8 mouse cellular contexts compared by ENCODE assay signal in the genomic region with DNA sequence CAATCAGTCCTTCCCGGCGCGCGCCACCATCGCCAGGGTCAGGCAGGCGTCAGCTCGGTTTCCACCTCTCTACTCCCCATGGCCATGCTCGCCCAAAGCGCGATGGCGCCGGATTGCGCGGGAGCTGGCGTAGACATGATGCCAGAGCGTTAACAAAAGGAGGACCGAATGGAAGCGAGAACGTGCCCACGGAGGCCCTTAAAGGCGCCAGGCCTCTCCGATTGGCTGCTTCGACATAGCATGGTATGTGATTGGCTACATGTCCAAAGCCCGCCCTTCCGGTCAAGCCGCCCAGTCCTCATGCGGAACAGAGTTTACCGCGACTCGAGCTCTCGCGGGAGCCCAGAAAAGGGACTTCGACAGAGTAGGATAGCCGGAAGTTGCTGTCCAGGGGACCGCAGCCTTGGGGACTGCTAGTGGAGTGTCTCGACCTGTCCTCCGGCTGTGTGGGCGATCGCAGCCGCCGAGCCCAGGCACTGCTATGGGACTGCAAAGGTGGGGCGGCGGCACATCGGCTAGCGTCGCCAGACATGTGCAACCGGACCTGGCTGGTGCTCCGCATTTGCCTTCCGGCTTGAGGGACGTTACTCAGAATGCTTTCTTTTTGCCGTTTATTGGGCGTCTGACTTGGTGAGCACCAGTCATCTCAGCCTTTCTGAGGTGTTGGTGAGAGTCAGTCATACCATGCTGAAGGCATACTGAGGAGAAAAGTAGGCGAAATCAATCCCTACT. TPM values are rescaled to one million over a fixed set of nuclear protein-coding genes. Genes with fewer than 3 reads are reported as not detected.
DNase-seq lines count a peak whose midpoint lies in the region; ATAC-seq and TF ChIP-seq lines count a peak whose summit lies in the region.

No protein-coding gene starts in this region.

- DNase-seq in 3T3-L1 (ENCODE audit: low read depth, low spot score) = peak; percentile 99
- DNase-seq in adrenal gland, postnatal 4 days (ENCODE audit: low spot score in 2 of 2) = peak; percentile 60 to 81
- DNase-seq in embryonic facial prominence, embryonic 14.5 days (ENCODE audit: low spot score) = peak; percentile 100
- DNase-seq in heart, adult 2 months = peak; percentile 91 to 95
- peak; percentile 94 to 95 for DNase-seq in kidney, adult 8-10 months
- DNase-seq in spleen, postnatal 10 days (ENCODE audit: low spot score in 2 of 2) = peak; percentile 80 to 91

- peak; percentile 100 for ATAC-seq in embryonic facial prominence, embryonic 14.5 days (ENCODE audit: low read depth)
- peak; percentile 99 for ATAC-seq in limb, embryonic 13.5 days (ENCODE audit: low FRiP score, low read depth)
- peak; percentile 99 for ATAC-seq in midbrain, embryonic 16.5 days

- TF ChIP-seq CTCF in heart, adult 2 months (IDR thresholded peaks at IDR 0.05) = no peak

- TF ChIP-seq EP300 in heart, adult 2 months (IDR thresholded peaks at IDR 0.05; ENCODE audit: insufficient read depth, low read depth, low read length) = 0 out of 2 replicates have a peak, but pooled peaks have one; percentile 38

- H3K79me2 ChIP-seq in heart, adult 2 months (replicated peaks; ENCODE audit: control insufficient read depth, insufficient read depth, low read length) = 0 out of 2 replicates have a peak, but pooled peaks cover 2% of the 10 kb centered on the region

- H3K27ac ChIP-seq in embryonic facial prominence, embryonic 14.5 days (replicated peaks; ENCODE audit: low read depth, low read length) = peak overlapping the region; percentile 93
- H3K27ac ChIP-seq in heart, adult 2 months = peak overlapping the region; percentile 84
- H3K27ac ChIP-seq in limb, embryonic 13.5 days = peak overlapping the region; percentile 93
- H3K27ac ChIP-seq in midbrain, embryonic 16.5 days (ENCODE audit: low read length) = peak overlapping the region; percentile 94

- under 1% methylated on average over 46 of the region's 53 CpGs for WGBS in embryonic facial prominence, embryonic 14.5 days
- under 1% methylated on average over 53 of the region's 53 CpGs for WGBS in heart, adult 2 months
- WGBS in limb, embryonic 13.5 days = 0% methylated on average over 53 of the region's 53 CpGs
- WGBS in midbrain, embryonic 16.5 days = under 1% methylated on average over 53 of the region's 53 CpGs

- no peaks in the 10 kb centered on the region for H3K9me3 ChIP-seq in embryonic facial prominence, embryonic 14.5 days (ENCODE audit: control insufficient read depth, low read length)
- H3K9me3 ChIP-seq in limb, embryonic 13.5 days = no peaks in the 10 kb centered on the region
- no peaks in the 10 kb centered on the region for H3K9me3 ChIP-seq in midbrain, embryonic 16.5 days (replicated peaks; ENCODE audit: control insufficient read depth, low read length, poor library complexity, severe bottlenecking)

- peak overlapping the region; percentile 84 for H3K4me2 ChIP-seq in embryonic facial prominence, embryonic 14.5 days (ENCODE audit: low read depth, low read length)
- H3K4me2 ChIP-seq in limb, embryonic 13.5 days (replicated peaks) = peak overlapping the region; percentile 84
- H3K4me2 ChIP-seq in midbrain, embryonic 16.5 days (ENCODE audit: low read length) = peak overlapping the region; percentile 80

- intact Hi-C loops in heart, adult 2 months (cut with DNase I) = loop anchor here (1.0 to 10.0 kb wide), 4 partner anchors 12 to 245 kb away; partner anchors contain the start of genes Cops4 and Coq2

- peak; percentile 94 for TF ChIP-seq POLR2A in heart, adult 2 months (IDR thresholded peaks at IDR 0.05; ENCODE audit: insufficient read depth, low read depth, low read length)

- peaks cover 29% of the 10 kb centered on the region for H3K4me1 ChIP-seq in embryonic facial prominence, embryonic 14.5 days (ENCODE audit: control insufficient read depth, insufficient read depth, low read length)
- H3K4me1 ChIP-seq in heart, adult 2 months (ENCODE audit: control insufficient read depth, insufficient read depth, low read length) = peaks cover 5% of the 10 kb centered on the region
- H3K4me1 ChIP-seq in limb, embryonic 13.5 days = peaks cover 45% of the 10 kb centered on the region
- H3K4me1 ChIP-seq in midbrain, embryonic 16.5 days (ENCODE audit: control insufficient read depth, insufficient read depth, low read length) = peaks cover 36% of the 10 kb centered on the region

- H3K27me3 ChIP-seq in embryonic facial prominence, embryonic 14.5 days (replicated peaks; ENCODE audit: control insufficient read depth, insufficient read depth, low read length) = no peaks in the 10 kb centered on the region
- no peaks in the 10 kb centered on the region for H3K27me3 ChIP-seq in heart, adult 2 months (ENCODE audit: control insufficient read depth, insufficient read depth, low read length)
- H3K27me3 ChIP-seq in limb, embryonic 13.5 days = no peaks in the 10 kb centered on the region
- no peaks in the 10 kb centered on the region for H3K27me3 ChIP-seq in midbrain, embryonic 16.5 days (ENCODE audit: control insufficient read depth, insufficient read depth, low read depth, low read length)

- peak overlapping the region; percentile 94 for H3K9ac ChIP-seq in embryonic facial prominence, embryonic 14.5 days (ENCODE audit: low read depth, low read length)
- peak overlapping the region; percentile 90 for H3K9ac ChIP-seq in heart, adult 2 months (ENCODE audit: low read depth, low read length)
- peak overlapping the region; percentile 97 for H3K9ac ChIP-seq in limb, embryonic 13.5 days
- H3K9ac ChIP-seq in midbrain, embryonic 16.5 days (ENCODE audit: low read depth, low read length) = peak overlapping the region; percentile 93

- H3K4me3 ChIP-seq in embryonic facial prominence, embryonic 14.5 days (ENCODE audit: low read depth, low read length) = peak overlapping the region; percentile 83
- peak overlapping the region; percentile 56 for H3K4me3 ChIP-seq in heart, adult 2 months
- peak overlapping the region; percentile 81 for H3K4me3 ChIP-seq in limb, embryonic 13.5 days
- H3K4me3 ChIP-seq in midbrain, embryonic 16.5 days (ENCODE audit: low read depth, low read length) = peak overlapping the region; percentile 60

- peaks cover 31% of the 10 kb centered on the region for H3K36me3 ChIP-seq in embryonic facial prominence, embryonic 14.5 days (ENCODE audit: control insufficient read depth, insufficient read depth, low read length)
- H3K36me3 ChIP-seq in heart, adult 2 months (ENCODE audit: control insufficient read depth, insufficient read depth, low read length) = peaks cover 7% of the 10 kb centered on the region
- H3K36me3 ChIP-seq in limb, embryonic 13.5 days = peaks cover 36% of the 10 kb centered on the region
- H3K36me3 ChIP-seq in midbrain, embryonic 16.5 days (ENCODE audit: control insufficient read depth, insufficient read depth, low read length) = peaks cover 3% of the 10 kb centered on the region

RNA-seq across cellular contexts. Expression of gene Sec31a, which starts 13.5 kb away (rescaled TPM):
- 100 to 1,000 TPM; 155 to 171 TPM for total RNA-seq in adrenal gland, postnatal 4 days (2021)
- polyA plus RNA-seq in embryonic facial prominence, embryonic 14.5 days (2014; fragmentation: Nextera tagmentation; extraction: Ambion mirVana) = 245 and 247 TPM in 2 replicates
- 100 to 1,000 TPM; 101 to 111 TPM for total RNA-seq in heart, adult 2 months (2021)
- polyA plus RNA-seq in heart, adult 2 months (2012; rRNA removed) = 184 and 201 TPM in 2 replicates
- polyA plus RNA-seq in limb, embryonic 13.5 days (2015; fragmentation: Nextera tagmentation; extraction: Ambion mirVana) = 208 and 231 TPM in 2 replicates
- 91.0 and 92.6 TPM in 2 replicates for polyA plus RNA-seq in midbrain, embryonic 16.5 days (2015; fragmentation: Nextera tagmentation; extraction: Ambion mirVana)

Comparison
In these comparisons a context has a peak if more than half of its experiments do, and no peak if none do; other contexts are left out.
1. Peak in every context shown above with its lines: DNase-seq, ATAC-seq, H3K4me3 ChIP-seq and H3K27ac ChIP-seq.